Mouse (Mus musculus): ENCODE measurements around the gene Chordc1.
"Not testable (repeated sequence)": the region's sequence is repeated elsewhere in the genome, so short reads cannot be mapped to it uniquely, and the experiment has no call there.

The Chordc1 gene

DNA sequence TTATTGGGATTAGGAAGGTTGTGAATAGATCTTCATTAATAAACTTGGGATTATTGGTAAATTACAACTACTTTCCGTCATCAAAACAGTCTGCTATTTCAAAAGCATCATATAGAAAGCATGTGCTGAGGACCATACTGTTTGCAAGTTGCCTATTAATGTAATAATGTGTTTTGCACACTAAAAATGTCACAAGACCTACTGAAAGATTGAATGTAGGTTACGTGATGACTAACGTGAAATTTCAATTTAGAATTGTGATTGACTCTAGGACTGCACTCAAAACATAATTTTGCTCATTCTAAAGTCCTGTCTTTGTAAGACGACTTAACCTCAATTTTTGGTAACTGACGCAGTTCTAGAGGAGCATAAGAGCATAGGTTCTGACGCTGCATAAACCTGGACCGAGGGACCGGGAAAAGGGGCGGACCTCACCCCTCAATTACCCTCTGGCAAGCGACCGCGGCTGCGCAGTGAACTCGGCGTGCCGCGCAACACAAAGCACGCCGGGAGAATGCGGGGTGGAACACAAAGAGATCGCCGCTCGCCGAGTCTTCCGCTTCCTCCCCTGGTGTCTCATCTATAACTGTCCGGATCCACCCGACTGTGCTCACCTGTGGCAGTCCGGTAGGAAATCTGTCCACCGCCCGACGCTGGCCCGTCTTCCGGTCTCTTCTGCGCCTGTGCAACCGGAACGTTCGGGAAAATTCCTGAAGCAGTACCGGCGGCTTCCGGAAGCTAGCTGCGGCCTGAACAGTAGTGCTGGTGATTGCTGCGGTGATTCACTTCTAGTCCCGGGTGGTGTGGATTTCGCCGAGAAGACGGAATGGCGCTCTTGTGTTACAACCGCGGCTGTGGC, at the start of gene Chordc1:
Gene Chordc1 (plus strand): TSS at position 555 of the 859 bp plus-strand sequence.
- peak; percentile 97 for DNase-seq (ENCODE audit: low spot score)

DNA sequence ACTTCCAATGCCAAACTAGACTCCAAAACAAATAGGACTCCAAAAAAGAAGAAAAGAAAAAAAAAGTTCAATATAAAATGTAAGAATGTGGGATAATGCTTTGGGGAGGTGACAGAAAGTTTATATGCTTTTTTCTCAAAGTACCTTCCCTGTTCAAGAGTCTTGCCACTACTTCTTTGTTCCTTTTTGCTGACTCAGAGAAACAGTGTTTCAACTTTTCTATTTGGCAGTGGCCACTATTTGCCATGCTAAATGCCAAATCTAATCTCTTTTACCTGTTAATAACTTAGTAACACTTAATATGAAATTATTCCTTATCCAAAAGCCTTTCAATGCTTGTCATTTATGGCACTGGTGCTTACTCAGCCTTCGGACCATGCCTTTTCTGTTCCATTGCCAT, 16.0 kb upstream of the Chordc1 start:
- DNase-seq (ENCODE audit: low spot score), result no peak

DNA sequence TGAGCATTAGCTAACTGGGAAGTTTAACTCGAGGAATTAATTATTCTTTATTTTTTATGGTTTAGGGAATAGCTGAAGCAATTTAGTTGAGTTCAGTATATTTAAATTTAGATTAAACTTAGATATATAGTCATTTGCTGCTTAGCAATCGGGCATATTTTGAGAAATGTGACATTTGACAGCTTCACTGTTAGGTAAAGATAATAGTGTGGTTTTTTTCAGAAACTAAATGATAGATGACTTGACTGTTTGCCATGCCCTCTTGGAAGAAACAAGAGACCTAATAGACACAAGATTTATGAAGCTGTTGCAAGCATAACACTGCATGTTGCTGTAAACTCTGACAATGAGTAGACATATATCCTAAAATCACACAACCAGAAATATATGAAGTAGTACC, 15.1 kb upstream of the Chordc1 start:
- no peak for DNase-seq (ENCODE audit: low spot score)

DNA sequence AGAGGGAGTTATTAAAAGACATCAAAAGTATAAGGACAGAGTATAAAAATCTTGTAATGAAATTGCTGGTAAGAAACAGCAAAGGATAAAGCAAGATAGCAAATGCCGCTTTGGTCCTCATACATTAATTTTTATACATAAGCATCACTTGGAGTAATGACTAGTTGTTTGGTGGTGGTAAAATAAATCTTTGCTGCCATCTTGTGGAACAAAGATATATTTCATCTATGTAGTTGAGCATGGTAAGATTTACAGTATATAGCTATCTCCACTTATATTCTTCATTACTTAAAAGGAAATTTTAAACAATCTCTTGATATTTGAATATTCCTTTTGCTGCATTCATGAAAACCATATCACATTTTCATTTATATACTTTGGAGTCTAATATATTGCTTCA, 14.4 kb upstream of the Chordc1 start:
- DNase-seq (ENCODE audit: low spot score), result peak; percentile 75

DNA sequence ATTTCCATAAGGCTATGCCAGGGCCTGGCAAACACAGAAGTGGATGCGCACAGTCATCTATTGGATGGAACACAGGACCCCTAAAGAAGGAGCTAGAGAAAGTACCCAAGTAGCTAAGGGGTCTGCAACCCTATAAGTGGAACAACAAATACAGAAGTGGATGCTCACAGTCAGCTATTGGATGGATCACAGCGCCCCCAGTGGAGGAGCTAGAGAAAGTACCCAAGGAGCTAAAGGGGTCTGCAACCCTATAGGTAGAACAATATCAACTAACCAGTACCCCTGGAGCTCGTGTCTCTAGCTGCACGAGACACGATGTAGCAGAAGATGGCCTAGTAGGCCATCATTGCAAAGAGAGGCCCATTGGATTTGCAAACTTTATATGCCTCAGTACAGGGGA, 13.2 kb upstream of the Chordc1 start:
- not testable (repeated sequence) for DNase-seq (ENCODE audit: low spot score)

DNA sequence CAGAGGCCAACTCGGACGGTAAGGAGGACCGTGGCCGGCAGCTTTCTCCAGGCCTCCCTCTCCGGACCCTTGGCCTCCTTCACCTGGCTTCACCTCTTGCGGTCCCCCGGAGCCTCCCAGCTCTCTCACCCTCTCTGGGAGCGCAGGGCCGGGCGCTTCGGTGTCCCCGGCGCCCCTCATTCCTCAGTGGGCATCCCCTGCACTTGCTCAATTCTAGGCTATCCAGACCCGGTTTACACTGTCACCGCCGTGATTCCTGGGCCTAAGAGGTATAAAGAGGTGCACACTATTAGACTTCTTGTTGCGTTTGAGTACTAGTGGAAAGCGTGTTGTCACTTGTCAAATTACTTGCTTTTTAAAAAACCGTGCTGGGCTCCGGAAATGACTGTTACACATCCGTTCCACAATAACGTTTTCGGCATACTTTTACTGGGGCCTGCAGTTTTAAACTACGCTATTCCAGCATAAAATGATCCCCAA, 558 bp downstream of the Chordc1 start:
- DNase-seq (ENCODE audit: low spot score), result no peak

DNA sequence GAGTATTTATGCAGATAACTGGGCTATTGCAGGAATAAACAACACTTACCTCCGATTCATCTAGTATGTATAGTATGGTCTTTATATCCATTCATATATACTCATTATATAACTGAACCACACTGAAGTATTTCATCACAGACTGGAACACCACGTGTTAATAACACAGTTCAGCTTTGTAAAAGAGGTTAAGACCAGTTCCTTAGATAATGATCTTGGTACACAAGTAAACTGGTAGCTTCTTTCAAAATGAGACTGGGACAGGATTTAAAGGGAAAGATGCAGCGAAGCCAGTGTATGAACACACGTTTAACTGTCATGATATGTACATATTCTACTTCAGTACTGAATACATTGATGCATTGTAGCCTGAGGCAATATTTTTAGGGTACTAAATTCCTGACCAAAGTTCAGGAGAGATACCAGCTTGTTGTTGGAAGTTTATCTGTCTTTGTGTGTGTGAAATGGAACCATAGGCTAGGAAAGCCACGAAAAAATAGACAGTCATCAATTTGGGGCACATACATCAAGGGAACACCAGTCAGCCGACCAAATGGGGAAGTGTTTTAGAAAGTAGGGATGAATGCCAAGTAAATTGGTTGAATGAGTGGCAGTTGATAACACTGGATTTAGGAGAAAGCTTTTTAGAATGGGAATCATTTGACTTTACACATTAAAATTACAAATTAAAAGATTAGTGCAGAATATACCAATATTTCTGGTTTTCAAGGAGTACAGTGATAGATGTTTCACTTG, 1.3 kb downstream of the Chordc1 start:
- no peak for DNase-seq (ENCODE audit: low spot score)

DNA sequence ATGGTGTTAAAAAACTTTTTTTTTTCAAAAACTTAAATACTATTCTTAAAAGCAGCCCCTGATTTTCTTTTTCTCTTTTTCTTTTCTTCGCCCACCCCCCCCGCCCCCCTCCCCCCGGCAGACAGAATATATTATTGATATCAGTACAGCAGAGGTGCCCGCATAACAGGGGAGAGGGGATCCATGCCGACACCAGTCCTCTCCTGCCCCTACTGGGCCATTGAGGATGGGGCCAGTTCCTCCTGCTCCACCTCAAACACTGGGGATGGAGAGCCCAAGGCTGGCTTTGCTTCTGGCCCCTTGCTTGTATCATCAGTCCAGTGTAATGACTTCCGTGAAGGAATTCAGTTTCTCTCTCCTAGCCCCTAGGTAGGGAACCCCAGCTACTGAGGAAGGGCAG, 6.4 kb downstream of the Chordc1 start:
- no peak for DNase-seq (ENCODE audit: low spot score)

DNA sequence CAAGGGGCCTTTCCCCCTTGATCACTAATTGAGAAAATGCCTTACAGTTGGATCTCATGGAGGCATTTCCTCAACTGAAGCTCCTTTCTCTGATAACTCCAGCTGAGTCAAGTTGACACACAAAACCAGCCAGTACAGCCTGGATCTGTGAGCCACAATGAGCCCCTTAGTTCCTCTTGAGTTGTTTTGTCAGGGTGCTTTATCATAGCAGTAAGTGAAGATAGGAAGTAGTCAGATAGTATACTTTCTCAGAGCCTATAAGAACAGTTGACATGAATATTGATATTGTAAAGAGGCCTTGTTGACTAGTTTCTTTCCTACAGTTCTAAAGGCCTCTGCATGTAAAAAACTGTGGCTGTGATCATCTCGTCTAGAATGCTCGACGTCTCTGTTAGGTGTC, 28.1 kb downstream of the Chordc1 start:
- DNase-seq (ENCODE audit: low spot score), result no peak

Measured in retina, embryonic 14.5 days (tissue).